Mouse (Mus musculus): ENCODE measurements around the gene Fbxl16. TPM values are rescaled to one million over a fixed set of nuclear protein-coding genes. Genes with fewer than 3 reads are reported as not detected.
"Not testable (repeated sequence)": the region's sequence is repeated elsewhere in the genome, so short reads cannot be mapped to it uniquely, and the experiment has no call there.

The Fbxl16 gene
- total RNA-seq, 2 experiments from 2014 or later = 2.1 to 2.3 TPM

GRCm38 (mm10) chr17:25795609-25796092, 13.2 kb upstream of the Fbxl16 start, which contains the start of gene AC134908.4:
Gene AC134908.4 (minus strand): TSS chr17:25795659.
- no peak for DNase-seq

DNA sequence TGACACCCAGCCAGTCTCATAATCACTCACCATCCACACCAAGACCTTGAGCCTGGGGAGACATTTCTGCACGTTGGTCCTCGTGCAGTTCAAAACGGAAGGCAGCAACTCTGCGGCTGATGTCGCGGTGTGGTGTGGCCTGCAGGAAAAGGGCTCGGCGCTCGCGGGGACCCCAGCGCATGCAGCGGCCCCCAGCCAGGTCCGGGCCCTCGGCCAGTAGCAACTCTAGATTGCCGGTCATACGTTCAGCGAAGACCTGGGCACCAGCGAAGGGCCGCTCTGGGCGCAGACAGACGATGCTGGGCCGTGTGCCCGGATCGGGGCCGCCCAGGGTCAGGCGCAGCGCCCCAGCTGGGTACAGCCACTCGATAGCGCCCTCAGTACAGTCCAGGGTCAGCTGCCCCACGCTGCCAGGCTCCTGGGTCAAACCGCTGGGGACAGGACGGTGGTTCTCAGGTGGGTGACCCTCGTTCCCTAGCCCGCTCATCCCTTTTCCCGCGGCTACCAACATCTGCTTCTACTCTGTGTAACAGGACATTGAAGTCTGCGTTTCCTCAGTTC, 12.6 kb upstream of the Fbxl16 start:
- peak; percentile 53 for DNase-seq

DNA sequence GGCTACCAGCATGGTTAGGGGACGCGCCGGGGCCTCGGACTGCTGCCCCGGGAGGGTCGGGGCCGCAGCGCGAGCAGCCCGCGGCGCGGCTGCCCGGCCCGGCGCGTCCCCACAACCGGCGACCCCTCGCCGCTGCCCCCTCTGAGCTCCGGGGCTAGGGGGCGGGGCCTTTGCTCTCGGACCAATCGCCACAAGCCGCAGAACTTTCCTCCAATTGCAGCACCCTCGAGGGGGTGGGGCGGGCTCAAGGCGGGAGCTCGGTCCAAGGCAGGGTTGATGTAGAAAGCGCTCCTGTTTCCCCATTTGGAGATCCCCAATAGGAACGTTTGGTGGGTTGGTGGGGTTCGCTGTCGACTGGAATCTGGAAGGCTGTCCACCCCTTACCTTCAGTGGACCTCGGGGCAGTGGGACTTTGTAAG, 11.9 kb upstream of the Fbxl16 start, which contains the start of gene Metrn:
Metrn (minus strand) TSS at position 186 of the 419 bp plus-strand sequence.
- DNase-seq = peak; percentile 89

DNA sequence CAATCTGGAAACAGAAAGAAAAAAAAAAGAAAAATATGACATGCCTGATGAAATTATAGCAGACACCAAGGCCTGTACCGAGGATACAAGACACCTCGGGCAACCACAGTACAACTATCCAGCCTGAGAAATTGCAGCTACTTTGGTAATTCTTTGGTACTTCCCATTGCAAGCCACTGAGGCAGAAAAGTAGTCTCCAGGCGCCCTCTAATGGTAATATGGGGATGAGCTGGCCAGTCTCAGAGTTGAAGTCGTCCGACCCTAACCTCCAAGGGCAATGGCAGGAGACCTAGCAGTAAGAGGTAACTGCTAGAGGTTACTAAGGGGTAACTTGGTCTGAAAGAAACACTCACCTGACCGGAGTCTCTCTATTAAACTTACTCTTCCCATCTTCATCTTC, 7.9 kb upstream of the Fbxl16 start:
- no peak for DNase-seq

GRCm38 (mm10) chr17:25802825-25803517, 5.9 kb upstream of the Fbxl16 start:
- peak; percentile 48 for DNase-seq

DNA sequence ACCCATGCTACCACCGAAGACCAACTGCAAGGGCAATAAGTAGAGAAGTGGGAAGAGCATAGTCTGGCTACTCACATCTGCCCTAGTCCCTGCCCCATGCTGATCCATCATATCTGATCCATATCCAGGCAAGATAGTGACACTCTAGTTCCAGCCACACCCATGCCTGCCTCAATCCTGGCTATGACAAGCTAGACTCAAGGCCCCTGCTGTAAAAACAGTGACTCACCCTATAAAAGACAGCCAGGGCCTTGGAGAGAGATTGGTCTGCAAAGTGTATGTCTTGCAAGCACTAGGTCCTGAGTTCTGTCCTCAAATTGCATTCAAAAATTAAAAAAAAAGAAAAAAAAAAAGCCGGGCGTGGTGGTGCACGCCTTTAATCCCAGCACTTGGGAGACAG, 2.4 kb upstream of the Fbxl16 start:
- no peak for DNase-seq

DNA sequence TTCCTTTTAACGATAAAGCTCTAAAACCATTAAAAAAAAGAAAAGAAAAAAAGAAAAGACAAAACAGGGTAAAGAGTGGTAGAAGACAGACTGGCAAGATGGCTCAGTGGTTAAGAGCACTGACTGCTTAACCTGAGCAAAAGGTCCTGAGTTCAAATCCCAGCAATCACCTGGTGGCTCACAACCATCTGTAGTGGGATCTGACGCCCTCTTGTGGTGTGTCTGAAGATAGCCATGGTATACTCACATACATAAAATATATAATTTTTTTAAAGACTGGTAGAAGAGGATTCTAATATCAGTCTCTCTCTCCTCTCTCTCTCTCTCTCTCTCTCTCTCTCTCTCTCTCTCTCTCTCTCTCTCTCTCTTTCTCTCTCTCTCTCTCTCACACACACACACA, 1.4 kb upstream of the Fbxl16 start:
- not testable (repeated sequence) for DNase-seq

- DNase-seq = no peak
These were observed 857 bp upstream of the Fbxl16 start for GRCm38 (mm10) chr17:25808028-25808427.

DNA sequence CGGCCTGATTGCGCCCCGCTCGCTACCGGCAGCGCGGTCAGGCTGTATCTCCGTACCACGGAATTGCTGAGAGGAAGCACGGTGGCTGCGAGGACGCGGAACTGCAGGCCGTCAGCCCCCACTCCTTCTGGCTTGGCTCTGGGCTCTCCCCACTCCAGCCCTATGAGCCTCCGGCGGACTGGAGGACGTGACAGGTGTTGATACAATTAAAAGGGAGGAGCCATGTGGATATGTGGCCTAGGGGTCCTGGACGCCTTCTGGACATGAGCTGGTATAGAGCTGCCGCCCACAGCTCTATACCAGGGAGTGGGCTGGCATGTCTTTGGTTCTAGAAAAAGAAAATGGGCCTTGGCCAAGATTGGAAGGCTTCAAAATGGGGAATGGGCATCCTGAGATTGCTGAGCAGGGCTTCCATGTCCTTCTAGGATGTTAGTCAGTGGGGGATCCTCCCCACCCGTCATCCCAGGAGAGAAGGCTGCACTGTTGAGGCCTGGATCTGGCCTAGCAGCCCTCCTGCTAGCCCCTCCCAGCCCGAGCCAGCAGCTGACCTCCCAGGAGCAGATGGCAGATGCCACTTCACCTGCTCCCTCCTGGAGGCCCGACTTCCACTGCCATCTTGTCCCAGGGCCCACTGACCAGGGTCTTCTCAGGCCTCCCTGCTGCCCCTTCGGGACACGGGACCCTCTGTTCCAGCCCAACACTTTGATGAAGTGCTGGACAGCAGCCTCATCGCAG, 888 bp downstream of the Fbxl16 start:
- DNase-seq = no peak

DNA sequence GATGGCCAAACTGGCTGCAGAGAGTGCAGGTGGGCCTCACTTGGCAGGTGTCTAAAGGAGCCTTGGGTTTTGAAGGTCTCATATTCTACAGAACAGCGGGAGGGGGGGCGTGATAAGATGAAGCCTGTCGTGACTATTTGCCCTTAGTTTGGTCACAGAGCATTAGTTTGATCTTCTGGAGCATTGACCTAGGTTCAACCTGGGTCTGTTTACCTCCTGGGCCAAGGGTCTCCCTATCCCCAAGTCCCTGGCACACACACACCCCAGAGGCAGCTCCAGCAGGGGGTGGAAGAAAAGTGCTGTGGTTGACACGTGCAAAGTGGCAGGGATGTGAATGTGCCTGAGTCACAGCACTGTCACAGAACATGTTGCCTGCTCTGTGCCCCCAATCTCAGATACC, 2.0 kb downstream of the Fbxl16 start:
- DNase-seq = no peak

DNA sequence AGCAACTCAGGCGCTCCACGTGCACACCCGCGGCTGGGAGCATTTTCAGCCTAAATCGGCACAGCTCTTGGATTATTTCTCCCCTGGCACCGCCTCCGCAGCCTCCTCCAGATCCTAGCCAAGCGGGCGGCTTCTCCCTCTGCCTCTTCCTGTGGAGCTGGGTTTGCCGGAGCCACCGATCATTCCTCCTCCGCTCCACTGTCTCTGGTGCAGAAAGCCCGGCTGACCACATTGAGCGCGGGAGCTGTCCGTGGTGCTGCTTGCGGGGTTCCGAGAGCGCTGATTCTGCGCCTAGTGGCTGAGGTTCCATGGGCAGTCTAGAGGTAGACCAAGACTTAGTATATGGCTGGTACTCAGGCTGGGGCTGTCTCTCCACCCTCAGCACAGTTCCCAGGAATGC, 4.6 kb downstream of the Fbxl16 start:
- peak; percentile 89 for DNase-seq

GRCm38 (mm10) chr17:25817662-25818061, 8.8 kb downstream of the Fbxl16 start:
- DNase-seq = no peak

GRCm38 (mm10) chr17:25818851-25819780, 10.2 kb downstream of the Fbxl16 start:
- DNase-seq = no peak

DNA sequence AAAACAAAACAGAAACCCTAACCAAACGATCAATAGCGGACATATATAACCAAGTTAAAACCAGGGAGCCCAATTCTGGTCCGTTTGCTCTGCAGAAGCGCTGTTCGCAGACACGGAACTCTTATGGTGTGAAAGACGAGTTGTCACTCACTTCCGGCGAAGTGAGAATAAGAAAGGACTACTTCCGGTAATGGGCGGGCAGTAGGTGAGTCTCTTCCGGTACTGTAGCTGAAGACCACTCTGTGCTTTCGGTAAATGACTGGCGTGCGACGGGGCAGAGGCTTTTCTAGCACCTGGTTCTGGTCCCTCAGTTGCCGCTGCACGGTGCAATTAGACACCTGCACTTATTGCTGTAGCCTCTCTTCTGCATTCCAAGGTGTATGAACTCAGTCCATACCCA, 14.6 kb downstream of the Fbxl16 start, which contains the start of gene Wdr24:
Wdr24 (plus strand) TSS at position 176 of the 400 bp plus-strand sequence.
- no peak for DNase-seq

DNA sequence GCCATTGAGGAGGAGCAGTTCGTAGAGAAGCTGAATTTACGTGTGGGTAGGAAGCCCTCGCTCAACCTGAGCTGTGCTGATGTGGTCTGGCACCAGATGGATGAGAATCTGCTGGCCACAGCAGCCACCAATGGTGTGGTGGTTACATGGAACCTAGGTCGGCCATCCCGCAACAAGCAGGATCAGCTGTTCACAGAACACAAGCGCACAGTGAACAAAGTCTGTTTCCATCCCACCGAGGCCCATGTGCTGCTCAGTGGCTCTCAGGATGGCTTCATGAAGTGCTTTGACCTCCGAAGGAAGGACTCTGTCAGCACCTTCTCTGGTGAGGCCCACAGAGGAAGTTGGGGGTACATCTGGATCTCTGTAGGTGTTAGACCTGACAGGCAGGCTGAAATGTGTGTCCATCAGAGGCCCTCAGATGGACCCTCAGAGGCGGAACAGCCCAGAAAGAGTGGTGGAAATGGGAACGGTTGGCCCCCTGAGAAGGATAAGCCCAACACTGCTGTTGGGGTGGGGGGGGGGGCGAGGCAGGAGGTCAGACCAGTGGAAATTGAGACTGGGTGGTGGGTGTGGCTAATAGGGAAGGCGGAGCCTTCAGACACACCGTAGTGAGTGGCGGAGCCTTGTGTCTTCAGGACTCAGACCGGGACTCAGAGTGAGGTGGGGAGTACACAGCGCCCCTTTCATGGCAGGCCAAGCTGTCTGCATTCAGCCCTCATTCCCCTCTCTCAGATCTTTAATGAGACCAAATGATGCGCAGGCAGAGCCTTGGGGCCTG, 15.7 kb downstream of the Fbxl16 start:
- DNase-seq = no peak

- DNase-seq = no peak
These were observed 16.4 kb downstream of the Fbxl16 start for GRCm38 (mm10) chr17:25825311-25825710.

GRCm38 (mm10) chr17:25825984-25826570, 17.2 kb downstream of the Fbxl16 start:
- DNase-seq = no peak

DNA sequence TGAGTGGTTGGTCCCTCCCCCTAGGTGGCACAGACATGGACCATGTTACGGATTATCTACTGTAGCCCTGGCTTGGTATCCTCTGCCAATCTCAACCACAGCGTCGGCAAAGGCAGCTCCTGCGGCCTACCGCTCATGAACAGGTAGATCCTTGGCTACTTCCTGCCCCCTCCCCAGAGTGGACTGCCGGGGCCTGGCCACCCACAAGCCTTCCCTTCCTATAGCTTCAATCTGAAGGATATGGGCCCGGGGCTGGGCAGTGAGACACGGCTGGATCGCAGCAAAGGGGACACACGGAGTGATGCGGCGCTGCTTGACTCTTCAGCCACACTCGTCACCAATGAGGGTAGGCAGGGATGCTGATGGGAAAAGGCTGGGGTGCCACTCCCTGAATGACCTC, 18.1 kb downstream of the Fbxl16 start:
- no peak for DNase-seq

- no peak for DNase-seq
These were observed 18.8 kb downstream of the Fbxl16 start for GRCm38 (mm10) chr17:25827546-25828222.

GRCm38 (mm10) chr17:25828223-25828594, 19.3 kb downstream of the Fbxl16 start:
- DNase-seq = no peak
